Mouse (Mus musculus) midbrain, embryonic 16.5 days (tissue): Measurements from ENCODE around the gene Hmgb1. TPM values are rescaled to one million over a fixed set of nuclear protein-coding genes. Genes with fewer than 3 reads are reported as not detected.

Source experiments
- ATAC-seq: fragments of 200-750 bp; cut with Nextera tagmentation; 2 replicates; pipeline ENCODE4 v1.8.0; 2017; ENCODE audit warnings: moderate TSS enrichment
- H3K27ac ChIP-seq: fragments of 300-500 bp; sonication (generic); 2 replicates; pipeline ENCODE4 v1.5.1; 2014; ENCODE audit warnings: mild to moderate bottlenecking, low read length, mixed read lengths
- H3K27me3 ChIP-seq: fragments of 300-500 bp; sonication (generic); 2 replicates; pipeline ENCODE4 v1.6.1; 2014; ENCODE audit warnings: low read depth, low read length, mixed read lengths; ENCODE audit not compliant: control insufficient read depth, insufficient read depth
- H3K36me3 ChIP-seq: fragments of 300-500 bp; sonication (generic); 2 replicates; pipeline ENCODE4 v1.6.1; 2014; ENCODE audit warnings: mild to moderate bottlenecking, low read length, moderate library complexity, mixed read lengths; ENCODE audit not compliant: control insufficient read depth, insufficient read depth
- H3K4me1 ChIP-seq: fragments of 300-500 bp; sonication (generic); 2 replicates; pipeline ENCODE4 v1.6.1; 2014; ENCODE audit warnings: mild to moderate bottlenecking, low read length, mixed read lengths; ENCODE audit not compliant: control insufficient read depth, insufficient read depth
- H3K4me2 ChIP-seq: fragments of 300-500 bp; sonication (generic); 2 replicates; pipeline ENCODE4 v1.6.1; 2014; ENCODE audit warnings: mild to moderate bottlenecking, low read length, mixed read lengths
- H3K4me3 ChIP-seq: fragments of 300-500 bp; sonication (generic); 2 replicates; pipeline ENCODE4 v1.5.1; 2014; ENCODE audit warnings: low read depth, mild to moderate bottlenecking, low read length, moderate library complexity, mixed read lengths
- H3K9ac ChIP-seq: fragments of 300-500 bp; sonication (generic); 2 replicates; pipeline ENCODE4 v1.6.1; 2014; ENCODE audit warnings: low read depth, low read length, mixed read lengths
- H3K9me3 ChIP-seq: fragments of 300-500 bp; sonication (generic); replicated peaks from 2 replicates; pipeline ENCODE4 v1.6.1; 2014; ENCODE audit warnings: mild to moderate bottlenecking, low read length, mixed read lengths; ENCODE audit not compliant: control insufficient read depth, poor library complexity, severe bottlenecking
- WGBS: fragments of 180-500 bp; shearing (Covaris S2); extraction: QIAGEN DNeasy Blood & Tissue Kit; methylation state at CpG from one replicate; pipeline ENCODE4 v1.1.7; 2014; 5-methylcytosine and 5-hydroxymethylcytosine counted together
- polyA plus RNA-seq: library from polyadenylated mRNA; unstranded; fragments of >200 nt; fragmentation: Nextera tagmentation; extraction: Ambion mirVana; gene quantifications from 2 replicates; pipeline ENCODE4 v1.2.1, GENCODE M21; 2015

Hmgb1 gene
- polyA plus RNA-seq, 1 experiment from 2014 or later = 696 TPM

DNA sequence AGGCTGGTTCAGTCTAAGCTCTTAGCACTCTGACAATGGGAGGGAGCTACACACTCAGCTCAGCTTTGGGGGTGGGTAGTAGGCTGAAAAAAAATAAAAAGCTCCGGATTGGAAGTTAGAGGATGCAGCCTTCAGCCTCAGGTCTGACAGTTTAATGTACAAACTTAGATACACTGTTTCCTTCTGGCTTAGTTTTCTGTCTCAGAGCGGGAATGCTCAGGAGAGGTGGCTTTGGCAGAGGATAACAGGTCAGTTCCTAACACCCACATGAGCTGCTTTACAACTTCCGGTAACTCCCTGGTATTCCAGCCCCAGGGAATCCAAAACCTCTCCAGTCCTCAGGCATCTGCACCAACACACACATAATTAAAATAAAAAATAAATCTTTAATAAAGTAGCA lies 4.5 kb downstream of the Hmgb1 start:
- Histone ChIP-seq H3K27ac (no peak overlapping the region), H3K4me2 (no peak overlapping the region), H3K9ac (no peak overlapping the region), H3K36me3 (no peaks in the 10 kb centered on the region), H3K27me3 (no peaks in the 10 kb centered on the region), H3K4me1 (no peaks in the 10 kb centered on the region), H3K4me3 (no peak overlapping the region), H3K9me3 (no peaks in the 10 kb centered on the region)
- ATAC-seq = no peak
- 80% methylated on average over 3 of the region's 3 CpGs for WGBS

DNA sequence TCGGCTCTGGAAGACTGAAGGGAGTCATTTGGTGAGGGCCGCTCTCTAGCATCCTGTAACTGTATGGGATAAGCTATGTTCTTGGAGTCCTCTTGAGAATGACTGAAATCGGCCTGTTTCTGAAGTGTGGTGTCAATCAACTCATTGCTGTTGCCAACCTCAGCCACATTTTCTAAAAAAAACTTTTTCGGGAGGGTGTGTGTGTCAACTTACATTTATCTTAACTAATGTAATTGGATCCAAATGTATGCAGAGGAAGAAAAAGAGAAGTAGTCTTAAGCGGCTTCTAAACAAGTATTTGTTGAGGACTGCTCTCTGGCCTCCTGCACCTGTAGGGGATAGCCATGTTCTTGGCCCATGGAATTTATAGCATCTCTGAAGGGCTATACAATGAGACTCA lies 6.2 kb downstream of the Hmgb1 start:
- no peak for ATAC-seq
- 94% methylated on average over 5 of the region's 5 CpGs for WGBS
- H3K4me2 ChIP-seq = no peak overlapping the region

DNA sequence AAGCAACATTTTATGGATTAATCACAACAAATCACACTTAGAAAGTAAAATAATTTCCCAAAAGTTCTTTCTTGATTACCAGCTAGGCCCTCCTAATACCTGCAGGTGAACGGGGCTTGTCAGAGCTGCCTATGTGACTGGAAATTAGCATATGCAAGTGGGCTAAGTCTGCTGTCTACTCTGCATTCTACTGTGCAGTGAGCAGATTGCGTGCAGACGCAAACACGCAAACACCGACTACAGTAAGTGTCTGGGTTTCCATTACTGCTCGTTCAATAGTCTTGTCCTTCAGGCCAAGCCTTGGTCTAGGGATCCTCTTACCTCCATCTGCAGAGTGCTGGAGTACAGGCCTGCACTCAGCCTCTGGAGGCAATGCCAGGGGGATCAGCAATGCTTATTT lies 8.6 kb downstream of the Hmgb1 start:
- Histone ChIP-seq H3K4me1 (no peaks in the 10 kb centered on the region), H3K9me3 (no peaks in the 10 kb centered on the region), H3K27me3 (no peaks in the 10 kb centered on the region), H3K36me3 (no peaks in the 10 kb centered on the region), H3K4me3 (no peak overlapping the region), H3K4me2 (no peak overlapping the region), H3K9ac (no peak overlapping the region), H3K27ac (no peak overlapping the region)
- no peak for ATAC-seq
- 92% methylated on average over 6 of the region's 6 CpGs for WGBS

More for the DNA sequence above, 6.2 kb downstream of the Hmgb1 start:
- Histone ChIP-seq H3K27ac (no peak overlapping the region), H3K9ac (no peak overlapping the region), H3K9me3 (no peaks in the 10 kb centered on the region), H3K27me3 (no peaks in the 10 kb centered on the region), H3K4me1 (no peaks in the 10 kb centered on the region), H3K4me3 (no peak overlapping the region), H3K36me3 (no peaks in the 10 kb centered on the region)

DNA sequence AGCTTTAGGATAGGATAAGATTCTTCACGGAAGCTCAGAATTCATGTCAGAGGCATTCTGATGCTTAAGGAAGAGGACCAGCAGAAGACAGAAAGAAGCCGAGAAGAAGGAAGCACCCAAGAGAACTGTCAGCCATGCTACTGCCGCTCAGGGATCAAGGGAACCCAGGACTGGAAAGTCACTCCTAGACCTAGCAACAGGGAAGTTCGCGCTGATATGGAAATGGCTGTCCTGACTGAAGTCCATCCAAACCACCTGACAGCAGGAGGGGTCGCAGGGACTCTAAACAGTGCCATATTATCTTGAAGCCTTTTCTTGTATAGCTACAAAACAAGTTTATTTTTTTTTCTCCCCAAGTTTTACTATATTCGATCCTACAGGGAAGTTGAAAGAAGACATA lies 9.8 kb downstream of the Hmgb1 start:
- H3K27me3 ChIP-seq = no peaks in the 10 kb centered on the region
- ATAC-seq = no peak
- H3K9me3 ChIP-seq = no peaks in the 10 kb centered on the region
- 85% methylated on average over 7 of the region's 7 CpGs for WGBS
- H3K36me3 ChIP-seq = no peaks in the 10 kb centered on the region
- no peak overlapping the region for H3K4me2 ChIP-seq
- H3K27ac ChIP-seq = no peak overlapping the region
- H3K9ac ChIP-seq = no peak overlapping the region
- H3K4me3 ChIP-seq = no peak overlapping the region
- no peaks in the 10 kb centered on the region for H3K4me1 ChIP-seq

DNA sequence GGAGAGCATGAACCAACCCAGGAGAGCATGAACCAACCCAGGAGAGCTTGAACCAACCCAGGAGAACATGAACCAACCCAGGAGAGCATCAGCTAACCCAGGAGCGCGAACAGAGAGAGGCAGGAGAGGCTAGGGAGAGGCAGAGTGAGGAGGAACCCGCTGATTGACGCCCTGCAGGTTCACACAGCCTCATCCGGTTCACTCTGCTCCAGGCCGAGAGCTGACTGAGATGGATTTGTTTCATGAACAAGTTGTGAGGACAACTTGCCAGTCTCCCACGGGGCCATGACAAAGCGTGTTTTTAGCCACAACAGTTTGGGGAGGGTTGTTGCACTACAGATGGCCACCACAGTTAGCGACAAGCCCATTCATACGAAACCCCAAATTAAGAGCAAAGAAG lies 12.0 kb downstream of the Hmgb1 start:
- no peak overlapping the region for H3K9ac ChIP-seq
- H3K4me1 ChIP-seq = no peaks in the 10 kb centered on the region
- no peak overlapping the region for H3K4me3 ChIP-seq
- no peaks in the 10 kb centered on the region for H3K36me3 ChIP-seq
- 79% methylated on average over 10 of the region's 10 CpGs for WGBS
- H3K27me3 ChIP-seq = no peaks in the 10 kb centered on the region
- no peak for ATAC-seq
- no peak overlapping the region for H3K4me2 ChIP-seq
- H3K9me3 ChIP-seq = no peaks in the 10 kb centered on the region
- H3K27ac ChIP-seq = no peak overlapping the region

DNA sequence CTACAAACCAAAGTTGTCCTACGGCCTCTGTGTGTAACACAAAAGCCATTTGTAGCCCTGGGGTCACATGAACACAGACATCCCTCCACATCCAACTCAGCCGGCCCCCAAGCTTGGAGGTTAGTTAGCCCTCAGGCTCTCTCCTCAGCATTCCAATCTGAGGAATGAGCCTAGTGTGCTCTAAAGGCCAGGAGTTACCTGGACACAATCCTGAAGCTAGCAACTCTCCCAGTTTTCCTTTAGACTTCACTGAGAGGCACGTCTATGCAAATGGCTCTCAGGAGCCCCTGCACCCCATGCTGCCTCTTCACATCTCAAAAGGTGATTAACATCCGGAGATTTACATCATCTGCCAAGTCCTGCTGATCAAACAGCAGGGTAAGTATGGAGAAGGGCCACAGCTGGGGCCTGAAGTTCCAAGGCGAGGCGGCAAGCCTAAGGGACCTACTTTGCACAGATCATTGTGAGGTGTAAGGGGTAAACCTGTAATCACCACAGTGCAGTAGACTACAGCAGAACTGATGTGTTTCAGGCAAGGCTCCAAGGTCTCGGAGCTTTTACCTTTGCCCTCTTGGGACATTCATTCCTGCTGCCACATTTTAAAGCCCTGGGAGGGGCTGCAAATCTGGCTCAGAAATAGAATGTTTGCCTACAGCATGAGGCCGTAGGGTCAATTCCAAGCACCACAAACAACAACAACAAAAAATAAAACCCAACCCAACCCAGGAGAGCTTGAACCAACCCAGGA lies 13.3 kb downstream of the Hmgb1 start:
- Histone ChIP-seq H3K4me3 (no peak overlapping the region), H3K4me1 (no peaks in the 10 kb centered on the region), H3K9ac (no peak overlapping the region), H3K4me2 (no peak overlapping the region), H3K27me3 (no peaks in the 10 kb centered on the region), H3K9me3 (no peaks in the 10 kb centered on the region), H3K36me3 (no peaks in the 10 kb centered on the region), H3K27ac (no peak overlapping the region)
- ATAC-seq = no peak
- 48% methylated on average over 8 of the region's 8 CpGs for WGBS

DNA sequence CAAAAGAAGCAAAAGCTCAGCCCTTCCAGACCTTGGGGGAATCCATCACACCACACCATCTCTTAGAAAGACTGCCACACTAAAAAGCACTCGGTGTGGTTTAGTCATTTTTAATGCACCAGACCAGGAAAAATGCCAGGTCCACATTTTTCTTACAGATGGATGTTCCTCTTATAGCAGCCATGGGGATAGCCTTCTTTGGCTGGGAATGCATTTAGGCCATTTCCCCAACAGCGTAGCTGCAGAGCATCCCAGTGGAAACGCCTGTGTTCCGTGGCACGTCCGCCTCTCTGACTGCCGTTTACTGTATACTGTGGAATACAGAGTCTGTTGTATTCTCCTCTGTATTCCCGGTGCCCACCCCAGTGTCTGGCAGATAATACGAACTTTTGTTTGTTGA lies 15.5 kb downstream of the Hmgb1 start:
- Histone ChIP-seq H3K27me3 (no peaks in the 10 kb centered on the region), H3K9ac (no peak overlapping the region), H3K36me3 (no peaks in the 10 kb centered on the region), H3K4me3 (no peak overlapping the region), H3K4me2 (no peak overlapping the region), H3K27ac (no peak overlapping the region), H3K9me3 (no peaks in the 10 kb centered on the region), H3K4me1 (no peaks in the 10 kb centered on the region)
- no peak for ATAC-seq
- WGBS = 87% methylated on average over 9 of the region's 9 CpGs

DNA sequence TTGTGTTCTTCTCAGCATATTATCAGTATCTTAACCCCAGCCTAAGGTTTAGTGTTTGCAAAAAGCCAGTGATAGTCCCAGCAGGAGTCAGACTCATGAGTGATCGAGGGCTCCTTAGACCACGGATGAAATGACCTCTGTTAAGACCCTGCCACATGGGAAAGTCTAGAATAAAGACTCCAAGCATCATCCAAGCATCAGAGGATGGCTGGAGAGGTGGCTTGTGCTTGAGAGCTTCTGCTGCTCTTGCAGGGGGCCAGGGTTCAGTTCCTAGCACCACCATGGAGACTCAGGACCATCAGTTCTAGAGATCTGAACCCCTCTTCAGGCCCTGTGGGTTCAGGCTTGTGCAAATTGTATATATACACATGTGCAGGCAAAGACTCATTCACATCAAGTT lies 16.2 kb downstream of the Hmgb1 start:
- no peaks in the 10 kb centered on the region for H3K9me3 ChIP-seq
- no peak overlapping the region for H3K9ac ChIP-seq
- ATAC-seq = no peak
- H3K4me3 ChIP-seq = no peak overlapping the region
- H3K27ac ChIP-seq = no peak overlapping the region
- H3K4me1 ChIP-seq = no peaks in the 10 kb centered on the region
- H3K36me3 ChIP-seq = no peaks in the 10 kb centered on the region
- WGBS = 77% methylated on average over 2 of the region's 2 CpGs
- no peaks in the 10 kb centered on the region for H3K27me3 ChIP-seq
- no peak overlapping the region for H3K4me2 ChIP-seq

DNA sequence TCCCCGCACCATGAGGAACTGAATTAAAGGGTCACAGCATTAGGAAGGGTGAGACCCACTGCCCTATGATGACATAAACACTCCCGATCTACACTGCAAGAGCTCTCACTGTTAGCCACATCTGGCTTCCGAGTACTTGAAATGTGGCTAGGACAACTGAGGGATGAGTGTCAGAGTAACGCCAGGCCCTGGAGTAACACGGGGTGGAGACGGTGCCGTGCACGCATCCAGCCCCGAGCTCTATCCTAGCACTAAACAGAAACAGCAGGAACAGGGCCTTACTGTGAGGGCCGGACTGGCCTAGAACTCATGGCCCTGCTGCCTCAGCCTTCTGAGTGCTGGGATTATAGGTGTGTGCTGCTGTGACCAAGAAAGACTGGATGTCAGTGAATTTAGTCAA lies 18.3 kb downstream of the Hmgb1 start:
- no peaks in the 10 kb centered on the region for H3K27me3 ChIP-seq
- H3K9ac ChIP-seq = no peak overlapping the region
- H3K27ac ChIP-seq = no peak overlapping the region
- 93% methylated on average over 10 of the region's 10 CpGs for WGBS
- ATAC-seq = no peak
- H3K9me3 ChIP-seq = no peaks in the 10 kb centered on the region
- H3K4me3 ChIP-seq = no peak overlapping the region
- no peaks in the 10 kb centered on the region for H3K4me1 ChIP-seq
- H3K36me3 ChIP-seq = no peaks in the 10 kb centered on the region
- H3K4me2 ChIP-seq = no peak overlapping the region
